Mouse (Mus musculus): Measurements from ENCODE around the gene Tmem38a. TPM values are rescaled to one million over a fixed set of nuclear protein-coding genes. Genes with fewer than 3 reads are reported as not detected.

Gene Tmem38a
- total and polyA plus RNA-seq, 3 experiments, result 3.8 to 6.2 (median 4.2) TPM

DNA sequence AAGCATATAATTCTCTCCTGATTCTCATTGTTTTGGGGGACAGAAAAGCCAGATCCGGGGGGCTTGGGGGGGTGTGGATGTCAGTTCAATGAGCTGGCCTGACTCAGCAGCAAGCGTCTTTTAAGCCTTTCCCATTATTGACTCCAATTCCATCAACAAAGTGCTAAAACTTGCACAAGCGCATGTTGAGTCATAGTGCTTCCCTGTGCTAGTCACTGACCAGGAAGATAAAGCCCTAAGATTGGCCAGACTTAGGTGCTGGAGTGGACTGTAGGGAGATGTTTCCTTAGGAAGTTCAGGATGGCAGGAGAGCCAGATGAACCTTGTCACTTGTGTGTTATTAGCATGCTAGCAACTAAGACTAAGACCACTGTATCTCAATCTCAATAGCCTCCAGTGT, 37.0 kb upstream of the Tmem38a start:
- H3K36me3 ChIP-seq (replicated peaks in 1 of 2; ENCODE audit: control insufficient read depth in 1 of 2, insufficient read depth in 1 of 2, low read length in 1 of 2), result peaks cover 0 to 72% of the 10 kb centered on the region in 2 experiments
- dilution Hi-C loops (cut with MboI; ENCODE audit: extremely low pct_ligation_motif_present, extremely low pct_unique_long_range_greater_than_20kb, low sequenced_read_pairs), result no loop called here

GRCm38 (mm10) chr8:72539234-72539633, 32.6 kb upstream of the Tmem38a start:
- no peak overlapping the region for H3K9ac ChIP-seq (ENCODE audit: insufficient read depth, low read depth)
- no peak for TF ChIP-seq TBP (conservative IDR thresholded peaks at IDR 0.05; ENCODE audit: low read depth, low read length)
- no peak for TF ChIP-seq ZKSCAN1 (IDR thresholded peaks at IDR 0.05; ENCODE audit: borderline replicate concordance, low read depth, low read length)
- no peak for TF ChIP-seq ZMIZ1 (IDR thresholded peaks at IDR 0.05; ENCODE audit: low read depth, low read length)
- TF ChIP-seq CHD2 (IDR thresholded peaks at IDR 0.05; ENCODE audit: low read length), result no peak
- TF ChIP-seq RAD21 (IDR thresholded peaks at IDR 0.05; ENCODE audit: low read depth, low read length), result peak; percentile 26
- 0 out of 2 replicates have a peak, but pooled peaks have one; percentile 37 for TF ChIP-seq ZNF384 (IDR thresholded peaks at IDR 0.05; ENCODE audit: low read depth, low read length)
- no peak for TF ChIP-seq JUN (IDR thresholded peaks at IDR 0.05; ENCODE audit: insufficient read depth, low read depth, low read length)
- no peak for TF ChIP-seq MYC (IDR thresholded peaks at IDR 0.05; ENCODE audit: low read depth, low read length)
- TF ChIP-seq CTCF (conservative IDR thresholded peaks at IDR 0.05 in 1 of 2, IDR thresholded peaks at IDR 0.05 in 1 of 2; ENCODE audit: low read depth in 2 of 2, low read length in 2 of 2), result peak in 1 of 2 experiments; percentile 33; a peak in 2 of 4 replicates
- dilution Hi-C loops (cut with MboI; ENCODE audit: extremely low pct_ligation_motif_present, extremely low pct_unique_long_range_greater_than_20kb, low sequenced_read_pairs) (no loop called here), in situ Hi-C loops (cut with MboI; ENCODE audit: low pct_ligation_motif_present, low pct_unique_long_range_greater_than_20kb, low sequenced_read_pairs) (no loop called here)
- H3K4me2 ChIP-seq (ENCODE audit: insufficient read depth, low read depth, poor library complexity, severe bottlenecking), result no peak overlapping the region
- H3K79me2 ChIP-seq (replicated peaks; ENCODE audit: control insufficient read depth, extremely low read depth, insufficient read depth, poor library complexity, severe bottlenecking), result peaks cover 74% of the 10 kb centered on the region
- no peaks in the 10 kb centered on the region for H3K27me3 ChIP-seq (replicated peaks)
- H3K9me3 ChIP-seq (replicated peaks; ENCODE audit: low read length), result no peaks in the 10 kb centered on the region
- DNase-seq (ENCODE audit: extremely low read depth), result peak; percentile 34
- peaks cover 0 to 20% of the 10 kb centered on the region in 2 experiments; a peak in 1 of 4 replicates for H3K4me1 ChIP-seq (ENCODE audit: control insufficient read depth in 1 of 2, insufficient read depth in 2 of 2)
- no peak overlapping the region for H3K27ac ChIP-seq (ENCODE audit: insufficient read depth, low read depth)
- H3K4me3 ChIP-seq (replicated peaks in 1 of 3; ENCODE audit: low read depth in 2 of 3, low read length in 2 of 3, poor library complexity in 1 of 3), result no peak overlapping the region
- peaks cover 9 to 71% of the 10 kb centered on the region in 2 experiments for H3K36me3 ChIP-seq (replicated peaks in 1 of 2; ENCODE audit: control insufficient read depth in 1 of 2, insufficient read depth in 1 of 2, low read length in 1 of 2)

More for the DNA sequence above, 37.0 kb upstream of the Tmem38a start:
- peaks cover 69% of the 10 kb centered on the region for H3K79me2 ChIP-seq (replicated peaks; ENCODE audit: control insufficient read depth, extremely low read depth, insufficient read depth, poor library complexity, severe bottlenecking)
- no peak overlapping the region for H3K9ac ChIP-seq (ENCODE audit: insufficient read depth, low read depth)
- no peak overlapping the region for H3K27ac ChIP-seq (ENCODE audit: insufficient read depth, low read depth)
- TF ChIP-seq EP300 (IDR thresholded peaks at IDR 0.05; ENCODE audit: low read length) (no peak), MYC (IDR thresholded peaks at IDR 0.05; ENCODE audit: low read depth, low read length) (no peak), SIN3A (IDR thresholded peaks at IDR 0.05; ENCODE audit: low read length) (no peak), HCFC1 (IDR thresholded peaks at IDR 0.05; ENCODE audit: low read depth, low read length) (no peak), ZC3H11A (IDR thresholded peaks at IDR 0.05; ENCODE audit: low read depth, low read length) (no peak), CTCF (conservative IDR thresholded peaks at IDR 0.05 in 1 of 2, IDR thresholded peaks at IDR 0.05 in 1 of 2; ENCODE audit: low read depth in 2 of 2, low read length in 2 of 2) (no peak), MAFK (IDR thresholded peaks at IDR 0.05; ENCODE audit: insufficient replicate concordance, low read length) (no peak), TCF12 (IDR thresholded peaks at IDR 0.05; ENCODE audit: low read depth, low read length) (no peak), GABPA (IDR thresholded peaks at IDR 0.05; ENCODE audit: insufficient replicate concordance, low read depth, low read length) (no peak), MAZ (IDR thresholded peaks at IDR 0.05; ENCODE audit: low read depth, low read length) (no peak), SMC3 (IDR thresholded peaks at IDR 0.05; ENCODE audit: low read depth, low read length) (no peak), POLR2AphosphoS2 (IDR thresholded peaks at IDR 0.05; ENCODE audit: low read depth, low read length) (no peak), PAX5 (IDR thresholded peaks at IDR 0.05; ENCODE audit: low read length) (no peak), USF2 (conservative IDR thresholded peaks at IDR 0.05; ENCODE audit: low read depth, low read length) (no peak), UBTF (IDR thresholded peaks at IDR 0.05; ENCODE audit: low read depth, low read length) (no peak), JUN (IDR thresholded peaks at IDR 0.05; ENCODE audit: insufficient read depth, low read depth, low read length) (no peak)
- in situ Hi-C loops (cut with MboI; ENCODE audit: low pct_ligation_motif_present, low pct_unique_long_range_greater_than_20kb, low sequenced_read_pairs), result no loop called here
- H3K27me3 ChIP-seq (replicated peaks), result no peaks in the 10 kb centered on the region
- H3K9me3 ChIP-seq (replicated peaks; ENCODE audit: low read length), result no peaks in the 10 kb centered on the region
- no peak for DNase-seq (ENCODE audit: extremely low read depth)
- H3K4me2 ChIP-seq (ENCODE audit: insufficient read depth, low read depth, poor library complexity, severe bottlenecking), result no peak overlapping the region
- H3K4me1 ChIP-seq (ENCODE audit: control insufficient read depth in 1 of 2, insufficient read depth in 2 of 2), result peaks cover 3 to 31% of the 10 kb centered on the region in 2 experiments
- H3K4me3 ChIP-seq (replicated peaks in 1 of 3; ENCODE audit: low read depth in 2 of 3, low read length in 2 of 3, poor library complexity in 1 of 3), result no peak overlapping the region
